Mouse (Mus musculus) intestine, postnatal 0 days (tissue): ENCODE measurements around the gene Srek1. TPM values are rescaled to one million over a fixed set of nuclear protein-coding genes. Genes with fewer than 3 reads are reported as not detected.

ENCODE experiments used
- ATAC-seq: fragments of 200-750 bp; cut with Nextera tagmentation; 2 replicates; pipeline ENCODE4 v1.8.0; 2017; ENCODE audit warnings: mild to moderate bottlenecking, moderate TSS enrichment, moderate library complexity
- H3K27ac ChIP-seq: fragments of 300-500 bp; sonication (generic); 2 replicates; pipeline ENCODE4 v1.5.1; 2014; ENCODE audit warnings: mild to moderate bottlenecking, low read depth, low read length, moderate library complexity
- H3K27me3 ChIP-seq: fragments of 300-500 bp; sonication (generic); replicated peaks from 2 replicates; pipeline ENCODE4 v1.6.1; 2014; ENCODE audit warnings: low read length, mixed read lengths; ENCODE audit not compliant: control insufficient read depth, insufficient read depth
- H3K36me3 ChIP-seq: fragments of 300-500 bp; sonication (generic); 2 replicates; pipeline ENCODE4 v1.6.1; 2014; ENCODE audit warnings: mild to moderate bottlenecking, moderate library complexity; ENCODE audit not compliant: control insufficient read depth, insufficient read depth
- H3K4me1 ChIP-seq: fragments of 300-500 bp; sonication (generic); replicated peaks from 2 replicates; pipeline ENCODE4 v1.6.1; 2014; ENCODE audit warnings: antibody characterized with exemption, low read length, mixed read lengths; ENCODE audit not compliant: control insufficient read depth, insufficient read depth
- H3K4me2 ChIP-seq: fragments of 300-500 bp; sonication (generic); replicated peaks from 2 replicates; pipeline ENCODE4 v1.6.1; 2014; ENCODE audit warnings: low read depth, mild to moderate bottlenecking, moderate library complexity
- H3K4me3 ChIP-seq: fragments of 300-500 bp; sonication (generic); 2 replicates; pipeline ENCODE4 v1.5.1; 2014; ENCODE audit warnings: low read depth, low read length
- H3K9ac ChIP-seq: fragments of 300-500 bp; sonication (generic); 2 replicates; pipeline ENCODE4 v1.6.1; 2014; ENCODE audit warnings: mild to moderate bottlenecking, low read depth, low read length
- H3K9me3 ChIP-seq: fragments of 300-500 bp; sonication (generic); 2 replicates; pipeline ENCODE4 v1.6.1; 2016; ENCODE audit warnings: mixed run types; ENCODE audit not compliant: control insufficient read depth
- CTCF ChIP-seq: sonication (generic); IDR thresholded peaks from 2 replicates; pipeline ENCODE4 v1.5.1; 2016; ENCODE audit warnings: low read depth, mild to moderate bottlenecking, control low read depth, antibody characterized with exemption, moderate library complexity
- WGBS: fragments of 180-500 bp; shearing (Covaris S2); extraction: QIAGEN DNeasy Blood & Tissue Kit; methylation state at CpG from one replicate; pipeline ENCODE4 v1.1.7; 2014; 5-methylcytosine and 5-hydroxymethylcytosine counted together
- polyA plus RNA-seq: library from polyadenylated mRNA; unstranded; fragments of >200 nt; fragmentation: Nextera tagmentation; extraction: Ambion mirVana; gene quantifications from 2 replicates; pipeline ENCODE4 v1.2.1, GENCODE M21; 2015

Srek1 gene
- polyA plus RNA-seq, 1 experiment from 2014 or later = 22.1 TPM

- Histone ChIP-seq H3K4me2 (peak overlapping the region; percentile 62), H3K27me3 (no peaks in the 10 kb centered on the region), H3K4me3 (peak overlapping the region; percentile 64; the same call in 1 of the 2 replicates), H3K36me3 (peaks cover 7% of the 10 kb centered on the region), H3K9ac (no peak overlapping the region), H3K27ac (no peak overlapping the region), H3K9me3 (no peaks in the 10 kb centered on the region), H3K4me1 (no peaks in the 10 kb centered on the region)
- TF ChIP-seq CTCF = 0 out of 2 replicates have a peak, but pooled peaks have one; percentile 8
- WGBS = 31% methylated on average over 5 of the region's 5 CpGs
- ATAC-seq = no peak
Observed at GRCm38 (mm10) chr13:103772917-103773316, 1.5 kb downstream of the Srek1 start.

GRCm38 (mm10) chr13:103770821-103771220, 3.6 kb downstream of the Srek1 start:
- TF ChIP-seq CTCF = no peak
- no peaks in the 10 kb centered on the region for H3K9me3 ChIP-seq
- no peak overlapping the region for H3K9ac ChIP-seq
- H3K27me3 ChIP-seq = no peaks in the 10 kb centered on the region
- no peak overlapping the region for H3K27ac ChIP-seq
- no peak overlapping the region for H3K4me3 ChIP-seq
- H3K4me2 ChIP-seq = no peak overlapping the region
- no peaks in the 10 kb centered on the region for H3K4me1 ChIP-seq
- peaks cover 10% of the 10 kb centered on the region for H3K36me3 ChIP-seq
- no peak for ATAC-seq

- H3K4me1 ChIP-seq = no peaks in the 10 kb centered on the region
- no peak overlapping the region for H3K9ac ChIP-seq
- no peak for TF ChIP-seq CTCF
- no peaks in the 10 kb centered on the region for H3K9me3 ChIP-seq
- no peak overlapping the region for H3K4me2 ChIP-seq
- ATAC-seq = no peak
- 57% methylated on average over 5 of the region's 5 CpGs for WGBS
- H3K4me3 ChIP-seq = no peak overlapping the region
- no peak overlapping the region for H3K27ac ChIP-seq
- H3K27me3 ChIP-seq = no peaks in the 10 kb centered on the region
- peaks cover 20% of the 10 kb centered on the region for H3K36me3 ChIP-seq
Observed at GRCm38 (mm10) chr13:103767935-103768334, 6.5 kb downstream of the Srek1 start.

- WGBS = 85% methylated on average over 1 of the region's 1 CpGs
- ATAC-seq = no peak
- peaks cover 51% of the 10 kb centered on the region for H3K36me3 ChIP-seq
Observed at GRCm38 (mm10) chr13:103763640-103764039, 10.8 kb downstream of the Srek1 start.

GRCm38 (mm10) chr13:103761971-103762370, 12.4 kb downstream of the Srek1 start:
- Histone ChIP-seq H3K4me1 (no peaks in the 10 kb centered on the region), H3K27ac (no peak overlapping the region), H3K36me3 (peaks cover 60% of the 10 kb centered on the region), H3K27me3 (no peaks in the 10 kb centered on the region), H3K9me3 (no peaks in the 10 kb centered on the region), H3K4me2 (no peak overlapping the region), H3K4me3 (no peak overlapping the region), H3K9ac (no peak overlapping the region)
- TF ChIP-seq CTCF = no peak
- no peak for ATAC-seq
- WGBS = 88% methylated on average over 10 of the region's 10 CpGs

More at GRCm38 (mm10) chr13:103763640-103764039, 10.8 kb downstream of the Srek1 start:
- Histone ChIP-seq H3K4me1 (no peaks in the 10 kb centered on the region), H3K27ac (no peak overlapping the region), H3K9ac (no peak overlapping the region), H3K27me3 (no peaks in the 10 kb centered on the region), H3K9me3 (no peaks in the 10 kb centered on the region), H3K4me2 (no peak overlapping the region), H3K4me3 (no peak overlapping the region)
- no peak for TF ChIP-seq CTCF

GRCm38 (mm10) chr13:103751421-103751820, 23.0 kb downstream of the Srek1 start:
- TF ChIP-seq CTCF = peak; percentile 67
- Histone ChIP-seq H3K9ac (no peak overlapping the region), H3K9me3 (no peaks in the 10 kb centered on the region), H3K36me3 (peaks cover 52% of the 10 kb centered on the region), H3K27me3 (no peaks in the 10 kb centered on the region), H3K4me1 (no peaks in the 10 kb centered on the region), H3K27ac (no peak overlapping the region), H3K4me2 (no peak overlapping the region), H3K4me3 (no peak overlapping the region)
- WGBS = 32% methylated on average over 3 of the region's 3 CpGs
- ATAC-seq = no peak

GRCm38 (mm10) chr13:103745688-103746087, 28.7 kb downstream of the Srek1 start:
- H3K9ac ChIP-seq = no peak overlapping the region
- no peak for ATAC-seq
- no peaks in the 10 kb centered on the region for H3K9me3 ChIP-seq
- no peak overlapping the region for H3K27ac ChIP-seq
- no peak overlapping the region for H3K4me3 ChIP-seq
- TF ChIP-seq CTCF = no peak
- H3K4me2 ChIP-seq = no peak overlapping the region
- H3K27me3 ChIP-seq = no peaks in the 10 kb centered on the region
- H3K36me3 ChIP-seq = peaks cover 78% of the 10 kb centered on the region
- H3K4me1 ChIP-seq = no peaks in the 10 kb centered on the region
- 99% methylated on average over 2 of the region's 2 CpGs for WGBS
